8 mouse cellular contexts compared by ENCODE assay signal in genomic region chr11:117319543-117320335, GRCm38 (mm10).
DNase-seq lines count a peak whose midpoint lies in the region; ATAC-seq and TF ChIP-seq lines count a peak whose summit lies in the region.

No protein-coding gene starts in this region.

- H3K36me3 ChIP-seq in kidney, adult 2 months (ENCODE audit: control insufficient read depth, insufficient read depth, low read length) = no peaks in the 10 kb centered on the region
- H3K36me3 ChIP-seq in forebrain, embryonic 13.5 days (ENCODE audit: poor library complexity, severe bottlenecking) = no peaks in the 10 kb centered on the region
- H3K36me3 ChIP-seq in hindbrain, postnatal 0 days (ENCODE audit: insufficient read depth, low read length) = no peaks in the 10 kb centered on the region
- no peaks in the 10 kb centered on the region for H3K36me3 ChIP-seq in spleen, adult 2 months (ENCODE audit: control insufficient read depth, insufficient read depth, low read length)

- no peaks in the 10 kb centered on the region for H3K27me3 ChIP-seq in kidney, adult 2 months (replicated peaks; ENCODE audit: control insufficient read depth, insufficient read depth, low read length)
- no peaks in the 10 kb centered on the region for H3K27me3 ChIP-seq in forebrain, embryonic 13.5 days
- H3K27me3 ChIP-seq in hindbrain, postnatal 0 days (ENCODE audit: insufficient read depth, low read length) = no peaks in the 10 kb centered on the region
- no peaks in the 10 kb centered on the region for H3K27me3 ChIP-seq in spleen, adult 2 months (ENCODE audit: control insufficient read depth, insufficient read depth, low read length)

- H3K27ac ChIP-seq in kidney, adult 2 months (ENCODE audit: insufficient read depth, low read depth, low read length) = peak overlapping the region; percentile 36
- H3K27ac ChIP-seq in forebrain, embryonic 13.5 days = peak overlapping the region; percentile 57
- 0 out of 2 replicates have a peak overlapping the region, but pooled peaks have one; percentile 83 for H3K27ac ChIP-seq in hindbrain, postnatal 0 days
- H3K27ac ChIP-seq in spleen, adult 2 months (ENCODE audit: insufficient read depth, low read length) = peak overlapping the region; percentile 94

- H3K9me3 ChIP-seq in forebrain, embryonic 13.5 days (replicated peaks) = no peaks in the 10 kb centered on the region
- H3K9me3 ChIP-seq in hindbrain, postnatal 0 days (ENCODE audit: low read length) = no peaks in the 10 kb centered on the region

- peak overlapping the region; percentile 41; the same call in 1 of the 2 replicates for H3K9ac ChIP-seq in forebrain, embryonic 13.5 days
- no peak overlapping the region for H3K9ac ChIP-seq in hindbrain, postnatal 0 days (replicated peaks; ENCODE audit: low read length)

- no peak for TF ChIP-seq POLR2A in kidney, adult 2 months (IDR thresholded peaks at IDR 0.05; ENCODE audit: low read depth, low read length)
- TF ChIP-seq POLR2A in spleen, adult 2 months (IDR thresholded peaks at IDR 0.05; ENCODE audit: low read depth, low read length) = peak; percentile 15; the same call in 1 of the 2 replicates

- H3K4me2 ChIP-seq in forebrain, embryonic 13.5 days = no peak overlapping the region
- H3K4me2 ChIP-seq in hindbrain, postnatal 0 days (ENCODE audit: low read depth, low read length) = no peak overlapping the region

- WGBS in kidney, adult 2 months = 52% methylated on average over 15 of the region's 15 CpGs
- WGBS in forebrain, embryonic 13.5 days = 48% methylated on average over 15 of the region's 15 CpGs
- WGBS in hindbrain, postnatal 0 days = 40% methylated on average over 15 of the region's 15 CpGs
- WGBS in spleen, adult 2 months = 5% methylated on average over 15 of the region's 15 CpGs

- ATAC-seq in forebrain, embryonic 13.5 days = peak; percentile 48; the same call in 1 of the 2 replicates
- peak; percentile 27 for ATAC-seq in hindbrain, postnatal 0 days
- no peak for ATAC-seq in frontal cortex, adult (ENCODE audit: low TSS enrichment)

- H3K4me3 ChIP-seq in kidney, adult 2 months (ENCODE audit: insufficient read depth, low read depth, low read length) = no peak overlapping the region
- no peak overlapping the region for H3K4me3 ChIP-seq in forebrain, embryonic 13.5 days
- H3K4me3 ChIP-seq in hindbrain, postnatal 0 days (ENCODE audit: low read length) = no peak overlapping the region
- H3K4me3 ChIP-seq in spleen, adult 2 months (ENCODE audit: extremely low read depth, insufficient read depth, insufficient read length) = no peak overlapping the region

- no peak for TF ChIP-seq CTCF in kidney, adult 2 months (conservative IDR thresholded peaks at IDR 0.05; ENCODE audit: insufficient read depth, insufficient read length, low read depth, low read length)
- no peak for TF ChIP-seq CTCF in hindbrain, postnatal 0 days (IDR thresholded peaks at IDR 0.05; ENCODE audit: low read depth)
- no peak for TF ChIP-seq CTCF in spleen, adult 2 months (IDR thresholded peaks at IDR 0.05; ENCODE audit: extremely low read depth, insufficient read depth, insufficient read length, insufficient replicate concordance)

- peaks cover 27% of the 10 kb centered on the region for H3K4me1 ChIP-seq in kidney, adult 2 months (ENCODE audit: control insufficient read depth, insufficient read depth, low read length)
- peaks cover 68% of the 10 kb centered on the region for H3K4me1 ChIP-seq in forebrain, embryonic 13.5 days
- peaks cover 25% of the 10 kb centered on the region for H3K4me1 ChIP-seq in hindbrain, postnatal 0 days (ENCODE audit: insufficient read depth, low read length)
- H3K4me1 ChIP-seq in spleen, adult 2 months (ENCODE audit: control insufficient read depth, insufficient read depth, insufficient read length) = peaks cover 78% of the 10 kb centered on the region

- DNase-seq in kidney, adult 2 months = peak; percentile 48
- no peak for DNase-seq in kidney, adult 18-20 months
- DNase-seq in hindbrain, postnatal 0 days (ENCODE audit: low spot score) = no peak
- peak; percentile 78 for DNase-seq in lung, postnatal 36 days
- peak in 1 of 2 experiments; percentile 71 for DNase-seq in spleen, adult 2 months (ENCODE audit: low read depth in 1 of 2, low spot score in 2 of 2)
- no peak for DNase-seq in adrenal gland, postnatal 36 days

Comparison
In these comparisons a context has a peak if more than half of its experiments do, and no peak if none do; other contexts are left out.
1. DNase-seq: peak in kidney, adult 2 months (single experiment) and lung, postnatal 36 days (single experiment); none in kidney, adult 18-20 months (single experiment), hindbrain, postnatal 0 days (single experiment) and adrenal gland, postnatal 36 days (0 of 2).
2. H3K27ac ChIP-seq: peak in every context shown above with its lines; median percentile 94 in spleen, adult 2 months; 83 in hindbrain, postnatal 0 days; 57 in forebrain, embryonic 13.5 days; 36 in kidney, adult 2 months.